Mouse (Mus musculus) CH12.LX (cell line): ENCODE measurements at regions not wholly inside any gene's neighbourhood (a gene's known extent, or its start where the extent isn't known, plus 50 kb on each side); places are given as distances from the start of the nearest gene placed in this dataset.

Source experiments
- EP300 ChIP-seq: IDR thresholded peaks from 2 replicates; pipeline ENCODE4 v1.6.1; 2011; ENCODE audit warnings: low read length, improper control_type of control experiment
- MYC ChIP-seq: IDR thresholded peaks from 2 replicates; pipeline ENCODE4 v1.6.1; 2011; ENCODE audit warnings: low read depth, mild to moderate bottlenecking, improper control_type of control experiment, low read length
- NELFE ChIP-seq: IDR thresholded peaks from 2 replicates; pipeline ENCODE4 v1.6.1; 2011; ENCODE audit warnings: low read depth, low read length, improper control_type of control experiment
- NRF1 ChIP-seq: IDR thresholded peaks from 2 replicates; pipeline ENCODE4 v1.6.1; 2014; ENCODE audit warnings: low read depth, mild to moderate bottlenecking, inconsistent platforms, low read length, improper control_type of control experiment, moderate library complexity
- POLR2A ChIP-seq: IDR thresholded peaks from 2 replicates; pipeline ENCODE4 v1.6.1; 2011; ENCODE audit warnings: low read depth, mild to moderate bottlenecking, improper control_type of control experiment, low read length
- POLR2AphosphoS2 ChIP-seq: IDR thresholded peaks from 2 replicates; pipeline ENCODE4 v1.6.1; 2011; ENCODE audit warnings: low read depth, low read length, improper control_type of control experiment
- UBTF ChIP-seq: IDR thresholded peaks from 2 replicates; pipeline ENCODE4 v1.6.1; 2012; ENCODE audit warnings: low read depth, mild to moderate bottlenecking, inconsistent platforms, low read length, improper control_type of control experiment, moderate library complexity
- ZC3H11A ChIP-seq: IDR thresholded peaks from 2 replicates; pipeline ENCODE4 v1.6.1; 2012; ENCODE audit warnings: low read depth, mild to moderate bottlenecking, inconsistent platforms, low read length, improper control_type of control experiment

- TF ChIP-seq EP300 (no peak), POLR2A (no peak), ZC3H11A (no peak), POLR2AphosphoS2 (no peak), NRF1 (no peak), MYC (no peak), UBTF (no peak), NELFE (no peak)
Observed at GRCm38 (mm10) chr1:164714905-164715304, 81.5 kb upstream of the Dpt start.
